Mouse (Mus musculus): ENCODE measurements around the gene Olfr205.
"Not testable (repeated sequence)": the region's sequence is repeated elsewhere in the genome, so short reads cannot be mapped to it uniquely, and the experiment has no call there.

Olfr205 gene

GRCm38 (mm10) chr16:59331038-59331437, at the start of gene Olfr205:
Gene Olfr205, minus strand, starts transcription at chr16:59331138.
- no peak for DNase-seq (ENCODE audit: low spot score in 2 of 2)

GRCm38 (mm10) chr16:59363893-59364292, 33.0 kb upstream of the Olfr205 start, which contains the start of gene Olfr209:
Gene Olfr209, minus strand, starts transcription at chr16:59363993.
- DNase-seq (ENCODE audit: low spot score in 2 of 2): no peak

GRCm38 (mm10) chr16:59349146-59349545, 18.2 kb upstream of the Olfr205 start, which contains the start of gene Olfr206:
Gene Olfr206, minus strand, starts transcription at chr16:59349246.
- DNase-seq (ENCODE audit: low spot score in 2 of 2): no peak

GRCm38 (mm10) chr16:59323262-59323661, 7.7 kb downstream of the Olfr205 start:
- DNase-seq (ENCODE audit: low spot score in 2 of 2): not testable (repeated sequence)

- no peak for DNase-seq (ENCODE audit: low spot score in 2 of 2)
Observed at GRCm38 (mm10) chr16:59318148-59318547, 12.8 kb downstream of the Olfr205 start, which contains the start of gene Olfr204. Gene Olfr204, minus strand, starts transcription at chr16:59318248.

GRCm38 (mm10) chr16:59298581-59298980, 32.4 kb downstream of the Olfr205 start, which contains the start of gene Olfr203:
Gene Olfr203, plus strand, starts transcription at chr16:59298881.
- no peak for DNase-seq (ENCODE audit: low spot score in 2 of 2)

- DNase-seq (ENCODE audit: low spot score in 2 of 2): not testable (repeated sequence)
Observed at GRCm38 (mm10) chr16:59287576-59287975, 43.4 kb downstream of the Olfr205 start.

- no peak for DNase-seq (ENCODE audit: low spot score in 2 of 2)
Observed at GRCm38 (mm10) chr16:59286693-59287092, 44.2 kb downstream of the Olfr205 start, which contains the start of gene Olfr202. Gene Olfr202, minus strand, starts transcription at chr16:59286793.

GRCm38 (mm10) chr16:59283476-59283875, 47.5 kb downstream of the Olfr205 start:
- no peak for DNase-seq (ENCODE audit: low spot score in 2 of 2)

- DNase-seq (ENCODE audit: low spot score in 2 of 2): no peak
Observed at GRCm38 (mm10) chr16:59280542-59280941, 50.4 kb downstream of the Olfr205 start.
